Mouse (Mus musculus) E14TG2a.4 (cell line): ENCODE measurements around the gene Rprml.

ENCODE experiments used
- H3K27me3 ChIP-seq: 2 replicates; pipeline ENCODE4 v1.6.1; 2014; ENCODE audit warnings: low read length, control low read depth; ENCODE audit not compliant: insufficient read depth
- H3K36me3 ChIP-seq: 2 replicates; pipeline ENCODE4 v1.6.1; 2014; ENCODE audit warnings: low read length, control low read depth; ENCODE audit not compliant: insufficient read depth
- H3K4me1 ChIP-seq: replicated peaks from 2 replicates; pipeline ENCODE4 v1.6.1; 2014; ENCODE audit warnings: low read depth, low read length, control low read depth
- H3K4me3 ChIP-seq: replicated peaks from 2 replicates; pipeline ENCODE4 v1.5.1; 2014; ENCODE audit warnings: mild to moderate bottlenecking, low read length
- H3K9me3 ChIP-seq: 2 replicates; pipeline ENCODE4 v1.6.1; 2014; ENCODE audit warnings: low read length, control low read depth
- CTCF ChIP-seq: conservative IDR thresholded peaks from 2 replicates; pipeline ENCODE4 v1.5.1; 2014; ENCODE audit warnings: low read length
- NANOG ChIP-seq: IDR thresholded peaks from 2 replicates; pipeline ENCODE4 v1.6.1; 2014; ENCODE audit warnings: borderline replicate concordance, low read length, mixed read lengths
- POU5F1 ChIP-seq: IDR thresholded peaks from 2 replicates; pipeline ENCODE4 v1.6.1; 2014; ENCODE audit warnings: low read length, borderline replicate concordance

The Rprml gene

GRCm38 (mm10) chr11:103638790-103639189 is 10.6 kb upstream of the Rprml start, which contains the start of gene Lyzl6:
Gene Lyzl6, minus strand, starts transcription at chr11:103638890.
- TF ChIP-seq NANOG (no peak), CTCF (no peak), POU5F1 (no peak)
- H3K27me3 ChIP-seq: peaks cover 41% of the 10 kb centered on the region
- H3K9me3 ChIP-seq: no peaks in the 10 kb centered on the region
- no peaks in the 10 kb centered on the region for H3K4me1 ChIP-seq
- H3K4me3 ChIP-seq: no peak within 1 kb of the TSS
- no peaks in the 10 kb centered on the region for H3K36me3 ChIP-seq

- TF ChIP-seq CTCF (peak; percentile 96), NANOG (no peak)
- Histone ChIP-seq H3K4me1 (no peaks in the 10 kb centered on the region), H3K4me3 (no peak overlapping the region), H3K9me3 (no peaks in the 10 kb centered on the region), H3K36me3 (no peaks in the 10 kb centered on the region), H3K27me3 (peaks cover 35% of the 10 kb centered on the region)
Measured at GRCm38 (mm10) chr11:103639407-103639946, 9.9 kb upstream of the Rprml start.

- Histone ChIP-seq H3K4me1 (peaks cover 5% of the 10 kb centered on the region), H3K36me3 (no peaks in the 10 kb centered on the region), H3K4me3 (no peak overlapping the region), H3K27me3 (peaks cover 38% of the 10 kb centered on the region), H3K9me3 (no peaks in the 10 kb centered on the region)
- no peak for TF ChIP-seq CTCF
- no peak for TF ChIP-seq POU5F1
- TF ChIP-seq NANOG: no peak
Measured at GRCm38 (mm10) chr11:103643211-103643610, 6.2 kb upstream of the Rprml start.

GRCm38 (mm10) chr11:103645731-103646130 is 3.6 kb upstream of the Rprml start:
- H3K4me1 ChIP-seq: peaks cover 21% of the 10 kb centered on the region
- no peaks in the 10 kb centered on the region for H3K9me3 ChIP-seq
- peaks cover 51% of the 10 kb centered on the region for H3K27me3 ChIP-seq
- no peaks in the 10 kb centered on the region for H3K36me3 ChIP-seq
- TF ChIP-seq NANOG: no peak
- no peak for TF ChIP-seq CTCF
- TF ChIP-seq POU5F1: no peak
- no peak overlapping the region for H3K4me3 ChIP-seq

GRCm38 (mm10) chr11:103646301-103646700 is 3.1 kb upstream of the Rprml start:
- peaks cover 56% of the 10 kb centered on the region for H3K27me3 ChIP-seq
- H3K4me3 ChIP-seq: no peak overlapping the region
- peaks cover 21% of the 10 kb centered on the region for H3K4me1 ChIP-seq
- no peaks in the 10 kb centered on the region for H3K36me3 ChIP-seq
- TF ChIP-seq POU5F1 (no peak), CTCF (no peak), NANOG (no peak)
- H3K9me3 ChIP-seq: no peaks in the 10 kb centered on the region

- Histone ChIP-seq H3K4me3 (no peak overlapping the region), H3K36me3 (no peaks in the 10 kb centered on the region), H3K27me3 (peaks cover 74% of the 10 kb centered on the region), H3K9me3 (no peaks in the 10 kb centered on the region), H3K4me1 (peaks cover 21% of the 10 kb centered on the region)
- TF ChIP-seq POU5F1 (no peak), NANOG (no peak), CTCF (no peak)
Measured at GRCm38 (mm10) chr11:103647921-103648620, 1.3 kb upstream of the Rprml start.

- H3K4me3 ChIP-seq: no peak overlapping the region
- H3K4me1 ChIP-seq: peaks cover 21% of the 10 kb centered on the region
- peaks cover 80% of the 10 kb centered on the region for H3K27me3 ChIP-seq
- H3K36me3 ChIP-seq: no peaks in the 10 kb centered on the region
- H3K9me3 ChIP-seq: no peaks in the 10 kb centered on the region
- TF ChIP-seq NANOG (no peak), CTCF (no peak), POU5F1 (no peak)
Measured at GRCm38 (mm10) chr11:103648656-103649055, 714 bp upstream of the Rprml start.

GRCm38 (mm10) chr11:103649983-103650493 is 668 bp downstream of the Rprml start:
- no peaks in the 10 kb centered on the region for H3K36me3 ChIP-seq
- peak overlapping the region; percentile 77 for H3K4me3 ChIP-seq
- peaks cover 94% of the 10 kb centered on the region for H3K27me3 ChIP-seq
- H3K9me3 ChIP-seq: no peaks in the 10 kb centered on the region
- peaks cover 21% of the 10 kb centered on the region for H3K4me1 ChIP-seq
- TF ChIP-seq POU5F1 (no peak), NANOG (no peak), CTCF (no peak)

GRCm38 (mm10) chr11:103651426-103651825 is 2.1 kb downstream of the Rprml start:
- TF ChIP-seq POU5F1: no peak
- TF ChIP-seq NANOG: no peak
- TF ChIP-seq CTCF: no peak
- Histone ChIP-seq H3K27me3 (peaks cover 93% of the 10 kb centered on the region), H3K4me1 (peaks cover 21% of the 10 kb centered on the region), H3K36me3 (no peaks in the 10 kb centered on the region), H3K4me3 (no peak overlapping the region), H3K9me3 (no peaks in the 10 kb centered on the region)
